Mouse (Mus musculus) kidney, embryonic 14.5 days (tissue): ENCODE data around the gene Spata17. TPM values are rescaled to one million over a fixed set of nuclear protein-coding genes. Genes with fewer than 3 reads are reported as not detected.

Experiments used
- ATAC-seq: fragments of 200-750 bp; cut with Nextera tagmentation; 2 replicates; pipeline ENCODE4 v1.8.0; 2017; ENCODE audit warnings: moderate number of reproducible peaks, mild to moderate bottlenecking, moderate TSS enrichment, moderate library complexity; ENCODE audit not compliant: low FRiP score, low TSS enrichment
- H3K27ac ChIP-seq: fragments of 300-500 bp; sonication (generic); 2 replicates; pipeline ENCODE4 v1.5.1; 2014; ENCODE audit warnings: low read depth, mild to moderate bottlenecking, low read length, moderate library complexity, mixed read lengths
- H3K27me3 ChIP-seq: fragments of 300-500 bp; sonication (generic); 2 replicates; pipeline ENCODE4 v1.6.1; 2014; ENCODE audit warnings: mild to moderate bottlenecking, low read length; ENCODE audit not compliant: control insufficient read depth, insufficient read depth
- H3K36me3 ChIP-seq: fragments of 300-500 bp; sonication (generic); 2 replicates; pipeline ENCODE4 v1.6.1; 2014; ENCODE audit warnings: low read length, mixed read lengths; ENCODE audit not compliant: control insufficient read depth, insufficient read depth
- H3K4me1 ChIP-seq: fragments of 300-500 bp; sonication (generic); 2 replicates; pipeline ENCODE4 v1.6.1; 2014; ENCODE audit warnings: low read length, mixed read lengths; ENCODE audit not compliant: control insufficient read depth, insufficient read depth
- H3K4me2 ChIP-seq: fragments of 300-500 bp; sonication (generic); replicated peaks from 2 replicates; pipeline ENCODE4 v1.6.1; 2014; ENCODE audit warnings: low read depth, mild to moderate bottlenecking, low read length
- H3K4me3 ChIP-seq: fragments of 300-500 bp; sonication (generic); 2 replicates; pipeline ENCODE4 v1.5.1; 2014; ENCODE audit warnings: mild to moderate bottlenecking, low read length
- H3K9ac ChIP-seq: fragments of 300-500 bp; sonication (generic); 2 replicates; pipeline ENCODE4 v1.6.1; 2014; ENCODE audit warnings: low read depth, mild to moderate bottlenecking, low read length, moderate library complexity
- H3K9me3 ChIP-seq: fragments of 300-500 bp; sonication (generic); 2 replicates; pipeline ENCODE4 v1.6.1; 2016; ENCODE audit warnings: low read length; ENCODE audit not compliant: control insufficient read depth
- WGBS: fragments of 180-500 bp; shearing (Covaris S2); extraction: QIAGEN DNeasy Blood & Tissue Kit; methylation state at CpG from one replicate; pipeline ENCODE4 v1.1.7; 2014; 5-methylcytosine and 5-hydroxymethylcytosine counted together
- polyA plus RNA-seq: library from polyadenylated mRNA; unstranded; fragments of >200 nt; fragmentation: Nextera tagmentation; extraction: Ambion mirVana; gene quantifications from 2 replicates; pipeline ENCODE4 v1.2.1, GENCODE M21; 2014

The Spata17 gene
- polyA plus RNA-seq, 1 experiment from 2014 or later, result 0.84 TPM

DNA sequence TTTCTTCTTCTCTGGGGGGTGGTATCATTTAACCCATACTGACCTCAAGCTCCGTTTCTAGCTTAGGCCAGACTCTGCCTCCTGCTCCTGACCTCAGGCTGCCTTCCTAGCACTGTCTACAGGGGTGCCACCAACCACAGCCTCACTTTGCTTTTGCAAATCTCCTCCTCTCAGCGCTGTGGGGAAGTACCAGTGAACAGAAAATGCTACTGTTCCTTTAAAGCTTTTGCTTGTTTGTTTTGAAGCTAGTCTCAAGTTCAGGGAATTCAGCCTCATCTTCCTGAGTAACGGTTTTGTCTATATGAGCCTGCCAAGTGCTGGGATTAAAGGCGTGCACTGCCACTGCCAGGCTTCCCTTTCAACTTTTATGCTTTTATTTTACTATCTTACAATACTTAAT is 5.8 kb downstream of the Spata17 start:
- Histone ChIP-seq H3K36me3 (no peaks in the 10 kb centered on the region), H3K9ac (no peak overlapping the region), H3K27me3 (no peaks in the 10 kb centered on the region), H3K4me2 (no peak overlapping the region), H3K4me3 (no peak overlapping the region), H3K4me1 (no peaks in the 10 kb centered on the region), H3K9me3 (no peaks in the 10 kb centered on the region), H3K27ac (no peak overlapping the region)
- ATAC-seq, result no peak
- 50% methylated on average over 4 of the region's 4 CpGs for WGBS

DNA sequence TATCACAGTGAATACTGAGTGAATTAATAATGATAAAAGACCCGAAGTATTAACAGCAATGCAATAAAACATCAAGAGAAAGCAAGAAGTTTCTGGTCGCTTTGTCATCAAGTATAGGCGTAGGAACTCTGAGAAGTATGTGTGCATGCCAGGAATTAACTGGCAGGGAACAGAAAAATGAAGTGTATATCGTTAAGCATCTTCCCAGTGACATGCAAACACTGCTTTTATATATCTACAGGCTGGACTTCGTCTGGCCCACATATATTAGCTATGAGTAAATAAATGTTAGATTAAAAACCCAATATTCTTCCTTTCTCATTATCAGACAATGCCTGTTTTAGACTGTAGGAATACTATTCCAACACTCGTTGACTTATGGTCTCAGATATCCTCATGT is 9.8 kb downstream of the Spata17 start:
- WGBS, result 77% methylated on average over 6 of the region's 6 CpGs
- Histone ChIP-seq H3K4me3 (no peak overlapping the region), H3K9ac (no peak overlapping the region), H3K9me3 (no peaks in the 10 kb centered on the region), H3K4me2 (no peak overlapping the region), H3K27me3 (no peaks in the 10 kb centered on the region), H3K27ac (no peak overlapping the region), H3K36me3 (no peaks in the 10 kb centered on the region), H3K4me1 (no peaks in the 10 kb centered on the region)
- ATAC-seq, result no peak

DNA sequence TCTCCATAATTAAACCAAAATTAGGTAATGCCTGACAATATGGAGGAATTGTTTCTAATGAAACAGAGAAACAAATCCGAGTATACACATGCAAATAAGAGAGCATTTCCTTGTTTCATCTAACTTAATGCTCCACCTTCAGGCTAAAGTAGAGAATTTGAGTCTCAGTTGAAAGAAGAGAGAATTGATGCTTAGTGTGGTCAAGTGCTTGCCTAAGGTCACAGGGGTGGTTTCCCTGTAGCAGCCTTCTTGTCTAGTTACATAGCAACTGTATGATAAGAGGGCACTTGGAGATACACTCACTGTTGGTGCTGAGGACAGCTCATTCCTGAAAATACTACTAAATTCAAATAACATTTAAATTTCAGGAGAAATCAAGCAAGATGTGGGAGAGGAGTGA is 36.7 kb downstream of the Spata17 start:
- Histone ChIP-seq H3K9ac (no peak overlapping the region), H3K27me3 (no peaks in the 10 kb centered on the region), H3K36me3 (no peaks in the 10 kb centered on the region), H3K4me1 (no peaks in the 10 kb centered on the region), H3K4me2 (no peak overlapping the region), H3K4me3 (no peak overlapping the region), H3K9me3 (no peaks in the 10 kb centered on the region), H3K27ac (no peak overlapping the region)
- WGBS, result 91% methylated on average over 1 of the region's 1 CpGs
- ATAC-seq, result no peak

DNA sequence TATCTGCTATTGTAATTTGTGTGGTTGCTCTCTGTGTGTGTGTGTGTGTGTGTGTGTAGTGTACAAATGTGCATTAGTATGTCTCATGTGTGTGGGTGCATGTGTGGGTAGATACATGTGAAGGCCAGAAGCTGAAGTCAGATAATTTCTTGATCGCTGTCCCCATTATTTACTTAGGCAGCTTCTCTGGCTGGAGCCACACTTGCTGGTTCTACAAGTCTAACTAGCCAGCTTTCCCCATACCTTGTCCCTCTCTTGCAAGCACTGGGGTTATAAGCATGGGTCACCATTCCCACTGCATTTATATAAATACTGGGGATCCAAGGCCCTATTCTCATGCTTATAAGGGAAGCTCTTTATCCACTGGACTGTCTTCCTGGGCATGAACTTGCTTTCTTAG is 39.3 kb downstream of the Spata17 start:
- WGBS, result 90% methylated on average over 1 of the region's 1 CpGs
- H3K36me3 ChIP-seq, result no peaks in the 10 kb centered on the region
- no peak overlapping the region for H3K4me2 ChIP-seq
- no peak overlapping the region for H3K4me3 ChIP-seq
- H3K27me3 ChIP-seq, result no peaks in the 10 kb centered on the region
- no peak overlapping the region for H3K9ac ChIP-seq
- H3K4me1 ChIP-seq, result no peaks in the 10 kb centered on the region
- H3K27ac ChIP-seq, result no peak overlapping the region
- H3K9me3 ChIP-seq, result no peaks in the 10 kb centered on the region
- ATAC-seq, result no peak

DNA sequence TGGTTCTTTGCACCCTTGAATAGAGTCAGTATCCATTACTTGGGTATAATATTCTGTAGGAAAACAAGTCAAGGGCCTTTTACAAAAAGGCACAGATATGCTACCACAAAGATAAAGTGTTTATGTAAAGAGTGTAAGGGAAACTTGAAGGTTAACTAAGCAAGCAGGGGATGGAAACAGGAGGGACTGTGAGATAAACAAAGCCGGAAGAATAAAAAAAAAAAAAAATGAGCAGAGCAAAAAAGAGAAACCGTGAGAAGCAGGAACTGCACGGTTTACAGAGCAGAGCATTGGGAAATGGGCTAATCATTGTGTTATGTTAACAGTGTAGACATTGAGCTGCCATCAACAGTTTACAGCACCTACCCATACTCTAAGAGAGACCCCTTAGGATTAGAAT is 44.9 kb downstream of the Spata17 start:
- Histone ChIP-seq H3K9me3 (no peaks in the 10 kb centered on the region), H3K27ac (no peak overlapping the region), H3K4me1 (no peaks in the 10 kb centered on the region), H3K4me2 (no peak overlapping the region), H3K36me3 (no peaks in the 10 kb centered on the region), H3K27me3 (no peaks in the 10 kb centered on the region), H3K9ac (no peak overlapping the region), H3K4me3 (no peak overlapping the region)
- WGBS, result 73% methylated on average over 3 of the region's 3 CpGs
- no peak for ATAC-seq

DNA sequence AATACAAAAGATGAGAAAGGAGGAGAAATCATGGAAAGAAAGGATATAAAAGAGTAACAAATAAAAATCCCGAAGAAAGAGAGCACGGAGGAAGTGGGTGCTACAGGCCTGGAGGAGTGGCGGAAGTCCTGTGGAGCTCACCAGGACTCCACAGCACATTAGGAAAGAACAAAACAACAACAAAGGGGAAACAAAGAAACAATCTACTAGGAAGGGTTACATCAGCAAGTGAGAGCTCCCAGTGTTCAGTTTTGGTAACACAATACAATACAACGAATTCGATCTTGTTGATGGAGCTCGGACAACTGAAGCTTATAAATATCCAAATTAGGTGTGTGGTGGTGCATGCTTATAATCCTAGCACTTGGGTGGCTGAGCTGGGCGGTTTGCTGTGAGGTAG is 45.6 kb downstream of the Spata17 start:
- Histone ChIP-seq H3K27me3 (no peaks in the 10 kb centered on the region), H3K9me3 (no peaks in the 10 kb centered on the region), H3K27ac (no peak overlapping the region), H3K4me2 (no peak overlapping the region), H3K4me3 (no peak overlapping the region), H3K36me3 (no peaks in the 10 kb centered on the region), H3K4me1 (no peaks in the 10 kb centered on the region), H3K9ac (no peak overlapping the region)
- ATAC-seq, result no peak
- 85% methylated on average over 7 of the region's 7 CpGs for WGBS

DNA sequence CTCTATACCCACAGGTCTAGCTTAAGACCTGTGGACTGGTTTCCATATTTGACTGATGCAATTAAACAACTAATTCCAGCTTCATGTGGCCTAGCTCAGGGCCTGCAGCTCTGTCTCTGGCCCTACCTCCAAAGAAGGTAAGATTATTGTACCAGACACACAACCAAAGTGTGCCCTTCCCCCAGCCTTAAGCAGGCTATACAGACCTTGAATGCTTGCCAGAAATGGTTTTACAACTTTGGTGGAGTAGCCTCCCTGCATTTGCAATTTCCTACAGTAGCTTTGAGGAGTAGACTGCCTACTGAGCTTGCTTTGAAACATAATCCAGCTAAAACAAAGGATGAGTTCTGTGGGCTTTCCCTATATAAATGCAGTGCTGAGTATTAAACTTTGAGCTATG is 51.7 kb downstream of the Spata17 start:
- Histone ChIP-seq H3K27ac (no peak overlapping the region), H3K4me2 (no peak overlapping the region)
- ATAC-seq, result no peak

DNA sequence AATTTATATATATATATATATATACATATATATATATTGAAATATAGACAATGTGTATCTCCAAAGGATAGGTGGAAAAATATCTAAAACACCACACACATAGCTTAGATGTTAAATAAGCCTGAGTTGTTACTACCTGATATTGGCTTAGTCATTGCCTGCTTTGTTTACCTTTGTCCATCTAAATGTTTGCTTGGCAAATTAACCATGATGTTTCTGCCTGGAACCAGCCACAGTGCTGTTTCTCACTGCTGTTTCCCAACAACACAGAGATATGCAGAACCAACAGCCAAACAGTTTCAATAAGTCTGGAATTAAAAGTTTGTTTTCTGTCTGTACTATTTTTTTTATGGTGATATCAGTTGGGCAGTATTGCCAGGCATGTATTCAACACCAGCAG is 59.6 kb downstream of the Spata17 start:
- Histone ChIP-seq H3K4me2 (no peak overlapping the region), H3K27me3 (no peaks in the 10 kb centered on the region), H3K9me3 (no peaks in the 10 kb centered on the region), H3K4me1 (no peaks in the 10 kb centered on the region), H3K27ac (no peak overlapping the region), H3K4me3 (no peak overlapping the region), H3K36me3 (no peaks in the 10 kb centered on the region), H3K9ac (no peak overlapping the region)
- no peak for ATAC-seq

More for the DNA sequence above, 51.7 kb downstream of the Spata17 start:
- H3K4me3 ChIP-seq, result no peak overlapping the region
- no peaks in the 10 kb centered on the region for H3K4me1 ChIP-seq
- H3K36me3 ChIP-seq, result no peaks in the 10 kb centered on the region
- no peak overlapping the region for H3K9ac ChIP-seq
- no peaks in the 10 kb centered on the region for H3K27me3 ChIP-seq
- H3K9me3 ChIP-seq, result no peaks in the 10 kb centered on the region

DNA sequence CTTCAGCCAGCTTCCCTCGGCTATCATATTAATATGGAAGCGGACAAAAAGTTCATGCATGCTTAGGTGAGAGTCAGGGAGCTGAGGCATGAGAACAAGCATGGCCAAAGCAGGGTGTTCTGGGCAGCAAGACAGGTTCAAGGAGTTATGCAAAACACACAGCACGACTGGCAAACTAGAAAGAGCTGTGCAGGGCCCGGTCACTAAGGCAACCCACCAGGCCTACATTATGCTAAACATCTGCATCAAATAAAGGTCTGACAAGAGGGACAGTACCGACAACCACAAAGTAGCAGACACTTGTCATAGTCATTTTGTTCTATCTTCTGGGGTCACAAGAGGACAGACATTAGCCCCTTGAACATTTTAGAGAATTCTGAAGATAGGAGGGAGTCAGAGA is 61.6 kb downstream of the Spata17 start:
- no peak overlapping the region for H3K27ac ChIP-seq
- H3K36me3 ChIP-seq, result no peaks in the 10 kb centered on the region
- no peak overlapping the region for H3K4me3 ChIP-seq
- 69% methylated on average over 5 of the region's 5 CpGs for WGBS
- no peak overlapping the region for H3K4me2 ChIP-seq
- no peak for ATAC-seq
- no peaks in the 10 kb centered on the region for H3K27me3 ChIP-seq
- H3K9me3 ChIP-seq, result no peaks in the 10 kb centered on the region
- no peak overlapping the region for H3K9ac ChIP-seq
- no peaks in the 10 kb centered on the region for H3K4me1 ChIP-seq

DNA sequence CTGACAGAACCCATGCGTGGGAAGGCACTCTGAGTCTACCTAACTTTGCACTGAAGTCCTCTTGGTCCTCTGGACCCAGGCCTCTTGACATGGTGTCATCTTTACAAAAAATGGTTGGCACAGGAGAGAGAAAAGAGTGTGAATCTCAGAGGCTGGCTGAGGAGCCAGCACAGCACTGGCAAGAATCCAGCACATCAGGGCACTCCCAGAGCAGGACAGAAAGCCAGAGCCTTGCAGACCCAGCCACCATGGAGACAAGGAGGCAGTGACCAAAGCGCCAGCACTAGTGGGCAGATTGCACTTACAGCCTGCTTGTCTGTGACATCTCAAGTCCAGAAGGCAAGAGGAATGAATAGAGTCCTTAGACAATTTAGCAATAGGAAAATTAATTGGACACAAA is 62.7 kb downstream of the Spata17 start:
- no peaks in the 10 kb centered on the region for H3K9me3 ChIP-seq
- no peaks in the 10 kb centered on the region for H3K4me1 ChIP-seq
- H3K4me2 ChIP-seq, result no peak overlapping the region
- H3K9ac ChIP-seq, result no peak overlapping the region
- H3K36me3 ChIP-seq, result no peaks in the 10 kb centered on the region
- no peaks in the 10 kb centered on the region for H3K27me3 ChIP-seq
- H3K27ac ChIP-seq, result no peak overlapping the region
- WGBS, result 100% methylated on average over 2 of the region's 2 CpGs
- H3K4me3 ChIP-seq, result no peak overlapping the region
- ATAC-seq, result no peak
